Mouse (Mus musculus): ENCODE results near the gene Rtn4rl2. TPM values are rescaled to one million over a fixed set of nuclear protein-coding genes. Genes with fewer than 3 reads are reported as not detected.

Gene Rtn4rl2
- polyA plus RNA-seq, 1 experiment from 2014 or later = 1.9 TPM

DNA sequence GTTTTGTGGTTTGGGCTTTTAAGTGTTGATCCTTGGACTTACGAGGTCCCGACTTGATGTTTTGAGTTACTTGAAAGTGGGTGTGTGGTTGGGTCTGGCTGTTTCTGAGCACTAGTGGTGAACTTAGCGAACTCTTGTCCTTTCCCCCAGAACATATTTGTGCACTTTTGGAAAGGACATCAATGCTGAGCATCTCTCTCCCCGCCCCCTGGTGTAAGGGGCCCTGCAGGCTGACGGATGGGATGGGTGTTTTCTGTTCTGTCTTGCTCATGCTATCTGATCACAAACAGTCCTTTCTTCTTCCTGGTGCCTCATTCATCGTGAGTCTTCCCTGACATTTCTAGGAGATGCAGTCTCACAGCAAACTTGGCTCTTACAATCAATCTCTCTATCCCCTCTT, 42.9 kb downstream of the Rtn4rl2 start:
- Histone ChIP-seq H3K4me3 (ENCODE audit: low read depth, low read length) (no peak overlapping the region), H3K27ac (ENCODE audit: low read depth) (no peak overlapping the region), H3K4me2 (ENCODE audit: low read length) (no peak overlapping the region), H3K4me1 (replicated peaks; ENCODE audit: control insufficient read depth, insufficient read depth, low read length) (peaks cover 20% of the 10 kb centered on the region), H3K36me3 (ENCODE audit: control insufficient read depth, insufficient read depth, low read length) (peaks cover 23% of the 10 kb centered on the region), H3K27me3 (replicated peaks; ENCODE audit: control insufficient read depth, insufficient read depth, low read length) (peaks cover 4% of the 10 kb centered on the region; the same call in 1 of the 2 replicates), H3K9ac (ENCODE audit: low read length) (no peak overlapping the region), H3K9me3 (ENCODE audit: control insufficient read depth, low read length) (no peaks in the 10 kb centered on the region)
- 79% methylated on average over 6 of the region's 6 CpGs for WGBS
- no peak for DNase-seq (ENCODE audit: low spot score)
- no peak for ATAC-seq (replicated peaks; ENCODE audit: low FRiP score, low TSS enrichment, low read depth)

DNA sequence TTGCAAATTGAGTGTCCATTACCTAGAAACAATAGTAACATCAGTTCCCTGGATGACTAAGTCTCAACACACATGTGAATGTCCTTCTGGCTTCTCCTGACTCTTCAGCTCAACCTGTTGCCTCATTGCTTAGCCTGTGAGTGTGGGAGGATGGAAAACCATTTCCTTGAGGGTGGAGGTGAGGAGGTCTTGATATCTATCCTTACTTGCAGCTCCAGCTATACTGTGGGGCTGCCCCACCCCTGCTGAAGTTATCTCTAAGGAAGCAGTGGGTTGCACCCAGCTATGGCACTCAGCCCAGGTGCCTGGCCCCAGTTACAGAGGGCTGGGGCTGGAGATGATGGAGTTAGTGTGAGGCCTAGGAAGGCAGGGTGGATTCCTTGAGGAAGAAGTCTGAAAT, 44.6 kb downstream of the Rtn4rl2 start:
- Histone ChIP-seq H3K9ac (ENCODE audit: low read length) (no peak overlapping the region), H3K36me3 (ENCODE audit: control insufficient read depth, insufficient read depth, low read length) (peaks cover 15% of the 10 kb centered on the region; the same call in 1 of the 2 replicates), H3K4me3 (ENCODE audit: low read depth, low read length) (peak overlapping the region; percentile 72; the same call in 1 of the 2 replicates), H3K4me2 (ENCODE audit: low read length) (peak overlapping the region; percentile 95), H3K9me3 (ENCODE audit: control insufficient read depth, low read length) (no peaks in the 10 kb centered on the region), H3K27ac (ENCODE audit: low read depth) (no peak overlapping the region), H3K27me3 (replicated peaks; ENCODE audit: control insufficient read depth, insufficient read depth, low read length) (peaks cover 6% of the 10 kb centered on the region; the same call in 1 of the 2 replicates), H3K4me1 (replicated peaks; ENCODE audit: control insufficient read depth, insufficient read depth, low read length) (peaks cover 22% of the 10 kb centered on the region)
- ATAC-seq (replicated peaks; ENCODE audit: low FRiP score, low TSS enrichment, low read depth) (no peak), DNase-seq (ENCODE audit: low spot score) (no peak)

DNA sequence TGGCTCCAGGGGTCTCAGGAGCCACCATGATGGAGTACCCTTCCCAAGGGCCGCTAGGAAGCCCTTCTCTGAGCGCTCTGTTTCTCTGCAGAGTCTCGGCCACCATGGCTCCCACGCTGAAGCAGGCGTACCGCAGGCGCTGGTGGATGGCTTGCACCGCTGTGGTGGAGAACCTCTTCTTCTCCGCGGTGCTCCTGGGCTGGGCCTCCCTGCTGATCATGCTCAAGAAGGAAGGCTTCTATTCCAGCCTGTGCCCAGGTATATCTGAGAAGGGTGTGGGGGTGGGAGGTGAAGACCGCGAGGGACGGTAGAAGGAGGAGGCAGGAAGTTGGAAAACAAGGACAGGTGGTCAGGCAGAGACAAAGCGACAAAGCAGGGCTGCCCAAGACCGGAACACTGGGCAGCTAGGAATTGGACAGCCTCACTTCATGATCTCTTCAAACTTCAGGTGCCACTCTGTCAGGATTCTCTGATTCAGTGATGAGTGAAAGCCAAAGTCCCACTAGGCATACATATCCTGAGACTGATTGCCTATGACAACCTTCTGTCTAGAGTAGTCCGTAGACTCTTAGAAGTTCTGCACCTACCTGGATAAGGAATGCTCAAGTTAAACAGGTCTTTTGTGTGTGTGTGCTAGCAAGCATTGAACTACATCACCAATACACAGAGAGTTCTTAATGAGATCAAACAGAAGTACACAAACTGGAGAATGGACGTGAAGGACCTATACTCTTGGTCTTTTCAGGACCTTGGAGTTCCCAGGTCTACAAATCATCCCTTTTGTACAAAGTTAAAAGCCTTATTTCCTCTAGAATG, 45.6 kb downstream of the Rtn4rl2 start:
- peaks cover 6% of the 10 kb centered on the region; the same call in 1 of the 2 replicates for H3K36me3 ChIP-seq (ENCODE audit: control insufficient read depth, insufficient read depth, low read length)
- H3K9me3 ChIP-seq (ENCODE audit: control insufficient read depth, low read length) = no peaks in the 10 kb centered on the region
- peaks cover 22% of the 10 kb centered on the region for H3K4me1 ChIP-seq (replicated peaks; ENCODE audit: control insufficient read depth, insufficient read depth, low read length)
- H3K4me2 ChIP-seq (ENCODE audit: low read length) = peak overlapping the region; percentile 95
- ATAC-seq (replicated peaks; ENCODE audit: low FRiP score, low TSS enrichment, low read depth) (0 out of 2 replicates have a peak, but pooled peaks have one; percentile 6), DNase-seq (ENCODE audit: low spot score) (no peak)
- peaks cover 6% of the 10 kb centered on the region; the same call in 1 of the 2 replicates for H3K27me3 ChIP-seq (replicated peaks; ENCODE audit: control insufficient read depth, insufficient read depth, low read length)
- peak overlapping the region; percentile 76 for H3K9ac ChIP-seq (ENCODE audit: low read length)
- 5% methylated on average over 17 of the region's 17 CpGs for WGBS
- H3K27ac ChIP-seq (ENCODE audit: low read depth) = peak overlapping the region; percentile 94
- H3K4me3 ChIP-seq (ENCODE audit: low read depth, low read length) = peak overlapping the region; percentile 72

DNA sequence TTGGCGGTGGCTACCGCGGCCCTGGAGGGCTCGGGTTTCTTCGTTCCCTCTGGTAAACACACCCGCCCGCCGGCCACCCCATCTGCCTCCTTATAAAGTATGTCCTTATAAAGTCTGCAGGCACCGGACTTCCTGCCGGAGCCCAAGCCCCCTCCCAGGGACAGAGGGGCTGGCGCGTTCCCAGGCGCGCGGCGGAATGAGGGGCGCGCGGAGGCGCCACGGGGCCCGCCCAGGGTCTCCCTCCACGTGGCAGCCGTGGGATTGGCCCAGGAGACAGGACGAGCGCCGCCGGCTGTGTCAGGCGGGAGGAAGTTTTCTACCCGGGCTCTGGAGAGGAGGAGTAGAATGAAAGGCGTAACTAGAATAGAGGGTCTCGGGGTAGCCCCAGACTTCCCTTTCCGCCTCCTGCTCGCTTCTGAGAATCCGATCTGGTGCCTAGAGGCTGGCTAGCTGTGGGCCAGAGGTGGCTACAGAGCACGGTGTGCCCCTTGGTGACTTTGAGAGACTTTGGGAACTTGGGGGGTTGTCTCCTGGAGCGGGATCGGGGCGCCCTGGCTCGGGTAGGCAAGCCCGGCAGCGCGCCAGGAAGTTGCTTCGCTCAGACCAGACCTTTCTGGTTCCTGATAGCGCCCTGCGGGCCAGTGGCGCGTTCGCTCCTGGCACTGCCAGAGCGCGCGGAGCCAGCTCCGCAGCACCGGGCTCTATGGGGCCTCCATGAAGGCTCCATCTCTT, 46.3 kb downstream of the Rtn4rl2 start:
- DNase-seq (ENCODE audit: low spot score) = peak; percentile 91
- under 1% methylated on average over 53 of the region's 54 CpGs for WGBS
- H3K4me3 ChIP-seq (ENCODE audit: low read depth, low read length) = peak overlapping the region; percentile 72
- peaks cover 6% of the 10 kb centered on the region; the same call in 1 of the 2 replicates for H3K27me3 ChIP-seq (replicated peaks; ENCODE audit: control insufficient read depth, insufficient read depth, low read length)
- peaks cover 22% of the 10 kb centered on the region for H3K4me1 ChIP-seq (replicated peaks; ENCODE audit: control insufficient read depth, insufficient read depth, low read length)
- H3K27ac ChIP-seq (ENCODE audit: low read depth) = peak overlapping the region; percentile 94
- H3K4me2 ChIP-seq (ENCODE audit: low read length) = peak overlapping the region; percentile 95
- peaks cover 6% of the 10 kb centered on the region; the same call in 1 of the 2 replicates for H3K36me3 ChIP-seq (ENCODE audit: control insufficient read depth, insufficient read depth, low read length)
- H3K9me3 ChIP-seq (ENCODE audit: control insufficient read depth, low read length) = no peaks in the 10 kb centered on the region
- ATAC-seq (replicated peaks; ENCODE audit: low FRiP score, low TSS enrichment, low read depth) = peak; percentile 88
- peak overlapping the region; percentile 76 for H3K9ac ChIP-seq (ENCODE audit: low read length)

DNA sequence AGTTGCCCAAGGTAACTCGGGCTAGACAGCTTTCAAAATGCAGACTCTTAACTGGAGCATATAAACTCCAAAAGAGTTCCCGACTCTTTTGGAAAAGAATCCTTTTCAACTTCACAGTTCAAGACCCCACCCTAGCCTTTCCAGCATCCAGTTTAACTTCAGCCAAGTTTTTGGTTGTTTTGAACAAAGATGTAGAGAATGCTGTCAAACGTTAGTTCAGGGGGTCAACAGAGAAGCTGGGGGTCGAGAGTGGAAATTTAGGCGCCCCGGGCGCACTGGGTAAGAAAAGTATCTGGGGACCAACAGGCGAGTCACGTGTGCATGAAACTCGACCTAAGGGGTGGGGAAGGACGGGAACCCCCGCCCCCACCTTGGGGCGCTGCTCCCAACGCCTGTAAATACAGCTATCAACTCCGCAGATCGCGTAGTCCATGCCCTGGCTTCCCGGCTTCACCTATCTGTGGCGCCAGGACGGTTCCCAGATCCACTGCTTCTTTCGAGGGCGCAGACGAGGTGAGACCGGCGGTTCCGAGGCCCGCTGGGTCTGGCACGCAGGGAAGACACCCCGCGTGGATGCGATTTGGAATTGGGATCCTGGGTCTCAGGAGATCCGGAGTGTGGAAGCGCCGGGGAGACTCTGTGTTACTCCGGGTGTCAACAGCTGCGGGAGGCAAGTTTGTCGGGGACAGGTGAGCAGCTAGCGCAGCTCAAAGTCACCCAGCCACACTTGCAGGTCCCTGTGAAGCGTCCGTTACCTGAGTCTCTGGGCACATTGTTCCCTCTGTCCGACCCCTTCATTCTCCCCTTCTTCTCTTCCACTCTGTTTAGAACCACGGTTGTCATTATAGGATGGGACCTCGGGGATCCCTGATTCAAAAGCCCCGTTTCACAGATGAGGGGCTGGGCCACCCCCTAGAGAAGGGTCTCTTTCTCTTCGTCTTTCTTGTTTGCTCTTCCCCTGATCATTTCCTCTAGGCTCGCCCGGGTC, 47.2 kb downstream of the Rtn4rl2 start:
- peak; percentile 82 for DNase-seq (ENCODE audit: low spot score)
- Histone ChIP-seq H3K36me3 (ENCODE audit: control insufficient read depth, insufficient read depth, low read length) (peaks cover 1% of the 10 kb centered on the region; the same call in 1 of the 2 replicates), H3K4me3 (ENCODE audit: low read depth, low read length) (peak overlapping the region; percentile 72), H3K9me3 (ENCODE audit: control insufficient read depth, low read length) (no peaks in the 10 kb centered on the region), H3K9ac (ENCODE audit: low read length) (peak overlapping the region; percentile 76), H3K27me3 (replicated peaks; ENCODE audit: control insufficient read depth, insufficient read depth, low read length) (peaks cover 6% of the 10 kb centered on the region; the same call in 1 of the 2 replicates), H3K27ac (ENCODE audit: low read depth) (peak overlapping the region; percentile 94), H3K4me2 (ENCODE audit: low read length) (peak overlapping the region; percentile 95), H3K4me1 (replicated peaks; ENCODE audit: control insufficient read depth, insufficient read depth, low read length) (peaks cover 22% of the 10 kb centered on the region)
- under 1% methylated on average over 47 of the region's 47 CpGs for WGBS
- peak; percentile 33 for ATAC-seq (replicated peaks; ENCODE audit: low FRiP score, low TSS enrichment, low read depth)

DNA sequence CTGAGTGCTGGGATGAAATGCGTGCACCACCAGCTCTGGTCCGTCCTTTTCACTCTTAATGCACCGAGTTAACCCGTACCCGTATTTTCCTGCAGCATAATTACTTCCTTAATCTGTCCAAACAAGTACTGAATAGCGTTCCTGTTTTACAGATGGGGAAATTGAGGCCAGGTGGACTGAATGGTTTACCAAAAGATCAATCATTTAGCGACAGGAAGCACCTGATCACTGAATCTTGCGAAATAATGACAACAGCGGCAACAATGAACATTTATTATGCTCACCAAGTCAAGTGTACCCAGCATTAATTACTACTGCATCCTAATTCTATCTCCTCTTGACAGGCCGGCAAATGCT, 47.9 kb downstream of the Rtn4rl2 start, which contains the start of gene Slc43a1:
TSS of gene Slc43a1 (plus strand) at position 258 of the 357 bp plus-strand sequence.
- H3K4me3 ChIP-seq (ENCODE audit: low read depth, low read length) = peak within 1 kb of the TSS; percentile 72
- H3K36me3 ChIP-seq (ENCODE audit: control insufficient read depth, insufficient read depth, low read length) = no peaks in the 10 kb centered on the region
- H3K9ac ChIP-seq (ENCODE audit: low read length) = peak within 1 kb of the TSS; percentile 76
- no peaks in the 10 kb centered on the region for H3K9me3 ChIP-seq (ENCODE audit: control insufficient read depth, low read length)
- peaks cover 22% of the 10 kb centered on the region for H3K4me1 ChIP-seq (replicated peaks; ENCODE audit: control insufficient read depth, insufficient read depth, low read length)
- DNase-seq (ENCODE audit: low spot score) (no peak), ATAC-seq (replicated peaks; ENCODE audit: low FRiP score, low TSS enrichment, low read depth) (no peak)
- WGBS = 25% methylated on average over 10 of the region's 10 CpGs
- peak within 1 kb of the TSS; percentile 94 for H3K27ac ChIP-seq (ENCODE audit: low read depth)
- H3K4me2 ChIP-seq (ENCODE audit: low read length) = peak within 1 kb of the TSS; percentile 95
- H3K27me3 ChIP-seq (replicated peaks; ENCODE audit: control insufficient read depth, insufficient read depth, low read length) = peaks cover 6% of the 10 kb centered on the region; the same call in 1 of the 2 replicates

DNA sequence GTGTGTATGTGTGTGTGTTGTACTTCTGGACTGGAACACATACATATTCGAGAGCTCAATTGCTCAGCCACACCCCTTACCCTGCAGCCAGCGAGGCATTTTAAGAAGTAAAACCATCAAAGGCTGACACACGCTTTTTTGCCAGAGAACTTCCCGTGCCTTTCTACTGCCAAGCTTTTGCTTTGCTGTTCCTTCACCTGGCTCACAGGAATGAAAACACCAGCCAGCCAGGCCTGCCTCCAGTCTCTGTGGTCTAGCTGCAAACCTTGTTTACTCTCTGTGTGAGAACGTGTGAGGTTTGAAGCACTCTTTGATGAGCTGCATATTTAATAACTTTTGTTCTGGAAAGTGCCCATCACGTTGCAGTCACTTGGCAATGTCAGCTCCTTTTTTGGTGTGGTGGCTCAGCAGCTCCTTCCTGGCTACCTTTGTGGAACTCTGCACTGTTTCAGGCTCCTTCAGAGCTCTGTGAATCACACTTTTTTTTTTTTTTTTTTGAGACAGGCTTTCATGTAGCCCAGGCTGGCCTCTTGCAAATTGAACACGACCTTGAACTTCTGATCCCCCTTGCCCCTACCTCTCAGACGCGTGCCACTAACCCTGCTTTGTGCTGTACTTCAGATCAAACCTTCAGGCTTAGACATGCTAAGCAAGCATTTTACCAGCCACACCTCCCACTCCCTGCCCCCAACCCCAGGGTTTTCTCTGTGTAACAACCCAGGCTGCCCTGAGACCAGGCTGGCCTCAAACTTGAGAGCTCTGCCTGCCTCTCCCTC, 48.5 kb downstream of the Rtn4rl2 start:
- no peak for DNase-seq (ENCODE audit: low spot score)
- H3K9me3 ChIP-seq (ENCODE audit: control insufficient read depth, low read length) = no peaks in the 10 kb centered on the region
- H3K4me3 ChIP-seq (ENCODE audit: low read depth, low read length) = no peak overlapping the region

More for the DNA sequence above, 48.5 kb downstream of the Rtn4rl2 start:
- WGBS = 34% methylated on average over 9 of the region's 9 CpGs
- no peak for ATAC-seq (replicated peaks; ENCODE audit: low FRiP score, low TSS enrichment, low read depth)
- Histone ChIP-seq H3K27ac (ENCODE audit: low read depth) (no peak overlapping the region), H3K27me3 (replicated peaks; ENCODE audit: control insufficient read depth, insufficient read depth, low read length) (peaks cover 6% of the 10 kb centered on the region; the same call in 1 of the 2 replicates), H3K4me2 (ENCODE audit: low read length) (no peak overlapping the region), H3K9ac (ENCODE audit: low read length) (no peak overlapping the region), H3K4me1 (replicated peaks; ENCODE audit: control insufficient read depth, insufficient read depth, low read length) (peaks cover 22% of the 10 kb centered on the region), H3K36me3 (ENCODE audit: control insufficient read depth, insufficient read depth, low read length) (no peaks in the 10 kb centered on the region)
